Mouse (Mus musculus) lung, embryonic 14.5 days (tissue): ENCODE data around the gene Dnaja2. TPM values are rescaled to one million over a fixed set of nuclear protein-coding genes. Genes with fewer than 3 reads are reported as not detected.

Source experiments
- ATAC-seq: fragments of 200-750 bp; cut with Nextera tagmentation; 2 replicates; pipeline ENCODE4 v1.8.0; 2017; ENCODE audit warnings: mild to moderate bottlenecking, moderate TSS enrichment, moderate library complexity; ENCODE audit not compliant: insufficient read depth
- DNase-seq: peaks from one replicate; pipeline ENCODE4 v3.0.0-alpha.2; 2015
- H3K27ac ChIP-seq: fragments of 300-500 bp; sonication (generic); 2 replicates; pipeline ENCODE4 v1.5.1; 2014; ENCODE audit warnings: low read depth, mild to moderate bottlenecking, moderate library complexity
- H3K27me3 ChIP-seq: fragments of 300-500 bp; sonication (generic); 2 replicates; pipeline ENCODE4 v1.6.1; 2014; ENCODE audit warnings: low read length, control low read depth; ENCODE audit not compliant: insufficient read depth
- H3K36me3 ChIP-seq: fragments of 300-500 bp; sonication (generic); 2 replicates; pipeline ENCODE4 v1.6.1; 2014; ENCODE audit warnings: control low read depth; ENCODE audit not compliant: insufficient read depth
- H3K4me1 ChIP-seq: fragments of 300-500 bp; sonication (generic); 2 replicates; pipeline ENCODE4 v1.6.1; 2014; ENCODE audit warnings: antibody characterized with exemption, control low read depth; ENCODE audit not compliant: insufficient read depth
- H3K4me2 ChIP-seq: fragments of 300-500 bp; sonication (generic); 2 replicates; pipeline ENCODE4 v1.6.1; 2014; ENCODE audit warnings: mild to moderate bottlenecking
- H3K4me3 ChIP-seq: fragments of 300-500 bp; sonication (generic); 2 replicates; pipeline ENCODE4 v1.5.1; 2014; ENCODE audit warnings: low read depth, low read length
- H3K9ac ChIP-seq: fragments of 300-500 bp; sonication (generic); 2 replicates; pipeline ENCODE4 v1.6.1; 2014
- H3K9me3 ChIP-seq: fragments of 300-500 bp; sonication (generic); 2 replicates; pipeline ENCODE4 v1.6.1; 2016; ENCODE audit warnings: low read depth, low read length, control low read depth
- CTCF ChIP-seq: IDR thresholded peaks from 2 replicates; pipeline ENCODE4 v1.5.1; 2016; ENCODE audit warnings: antibody characterized with exemption, low read depth
- WGBS: fragments of 180-500 bp; shearing (Covaris S2); extraction: QIAGEN DNeasy Blood & Tissue Kit; methylation state at CpG from one replicate; pipeline ENCODE4 v1.1.7; 2014; 5-methylcytosine and 5-hydroxymethylcytosine counted together
- polyA plus RNA-seq: library from polyadenylated mRNA; unstranded; fragments of >200 nt; fragmentation: Nextera tagmentation; extraction: Ambion mirVana; gene quantifications from 2 replicates; pipeline ENCODE4 v1.2.1, GENCODE M21; 2014

The Dnaja2 gene
- polyA plus RNA-seq, 1 experiment from 2014 or later: 163 TPM

DNA sequence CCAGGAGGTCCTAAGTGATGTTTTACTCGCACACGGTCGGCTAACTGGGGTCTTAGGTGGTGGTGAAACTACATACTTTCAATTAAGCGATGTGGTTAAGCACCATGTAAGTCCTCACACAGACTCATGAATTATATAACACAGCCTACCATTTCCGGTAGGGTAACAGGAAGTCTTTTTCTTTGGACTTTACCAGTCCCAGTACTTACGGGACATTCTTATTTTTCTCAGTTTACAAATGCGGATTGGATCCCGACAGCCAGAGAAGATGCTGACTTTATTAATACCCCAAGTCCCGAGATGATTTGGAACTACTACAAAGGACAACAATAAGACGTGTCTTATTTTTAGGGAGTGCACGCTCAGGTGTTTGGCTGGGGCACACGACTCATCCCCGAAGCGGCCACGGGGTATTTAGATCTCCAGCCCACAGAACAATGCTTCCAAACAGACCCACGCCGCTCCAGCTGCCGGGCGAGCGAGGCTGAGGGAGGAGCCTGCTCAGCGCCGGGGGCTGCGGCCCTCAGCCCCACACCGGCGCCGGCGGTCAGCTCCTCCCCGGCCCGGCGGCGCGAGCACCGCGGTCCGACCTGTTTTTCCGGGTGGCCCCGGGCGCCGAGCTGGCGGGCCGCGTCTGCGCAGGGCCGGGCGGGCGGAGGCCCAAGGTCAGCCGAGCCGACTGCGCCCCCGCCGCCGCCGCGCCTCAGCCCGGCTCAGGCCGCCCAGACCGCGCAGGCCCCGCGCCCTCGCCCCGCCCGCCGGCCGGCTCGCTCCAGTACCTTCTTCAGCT, 558 bp downstream of the Dnaja2 start:
- H3K9ac ChIP-seq: peak overlapping the region; percentile 91
- H3K36me3 ChIP-seq: peaks cover 33% of the 10 kb centered on the region
- no peak for TF ChIP-seq CTCF
- DNase-seq (peak; percentile 42), ATAC-seq (peak; percentile 91)
- H3K9me3 ChIP-seq: no peaks in the 10 kb centered on the region
- peak overlapping the region; percentile 95 for H3K4me2 ChIP-seq
- H3K27me3 ChIP-seq: no peaks in the 10 kb centered on the region
- H3K4me3 ChIP-seq: peak overlapping the region; percentile 90
- H3K4me1 ChIP-seq: no peaks in the 10 kb centered on the region
- peak overlapping the region; percentile 93 for H3K27ac ChIP-seq
- WGBS: under 1% methylated on average over 59 of the region's 66 CpGs

DNA sequence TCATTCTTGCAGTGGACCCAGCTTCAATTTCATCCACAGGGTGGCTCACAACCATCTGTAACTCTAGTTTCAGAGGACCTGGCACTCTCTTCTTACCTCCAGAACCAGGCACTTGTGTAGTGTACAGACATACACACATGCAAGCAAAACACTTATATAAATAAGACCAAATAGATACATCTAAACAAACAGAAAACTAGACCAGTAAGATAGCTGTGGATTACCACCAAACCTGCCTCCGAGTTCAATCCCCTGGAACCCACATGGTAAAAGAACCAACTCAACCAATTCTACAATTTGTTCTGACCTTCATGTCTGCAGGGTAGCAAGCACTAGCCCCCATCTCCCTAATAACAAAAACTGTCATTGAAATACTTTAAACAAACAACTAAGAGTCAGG, 3.2 kb downstream of the Dnaja2 start:
- Histone ChIP-seq H3K4me1 (no peaks in the 10 kb centered on the region), H3K9me3 (no peaks in the 10 kb centered on the region), H3K4me2 (no peak overlapping the region), H3K4me3 (no peak overlapping the region), H3K9ac (no peak overlapping the region), H3K27ac (no peak overlapping the region), H3K27me3 (no peaks in the 10 kb centered on the region), H3K36me3 (peaks cover 58% of the 10 kb centered on the region)
- 84% methylated on average over 1 of the region's 1 CpGs for WGBS
- ATAC-seq (no peak), DNase-seq (no peak)
- no peak for TF ChIP-seq CTCF

DNA sequence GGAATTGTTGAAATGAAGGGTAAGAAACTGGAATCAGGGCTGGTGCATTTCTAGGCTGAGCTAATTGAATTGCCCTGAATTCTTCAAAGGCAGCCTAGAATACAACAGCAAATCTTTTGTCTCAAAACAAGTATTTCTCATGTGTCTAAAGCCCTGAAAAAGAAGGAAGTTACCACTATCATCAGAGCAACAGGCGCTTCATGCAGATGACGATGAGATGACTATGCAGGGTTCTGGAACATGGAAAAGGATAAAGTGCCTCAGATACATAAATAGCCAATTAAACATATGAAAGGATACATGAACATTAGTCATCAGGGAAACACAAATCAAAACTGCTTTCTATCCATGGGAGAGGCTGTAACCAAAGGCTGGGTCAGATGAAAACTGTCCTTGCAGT, 18.8 kb downstream of the Dnaja2 start:
- no peak overlapping the region for H3K4me2 ChIP-seq
- H3K4me3 ChIP-seq: no peak overlapping the region
- no peak overlapping the region for H3K9ac ChIP-seq
- no peak for TF ChIP-seq CTCF
- H3K27ac ChIP-seq: no peak overlapping the region
- 94% methylated on average over 2 of the region's 2 CpGs for WGBS
- DNase-seq: no peak
- no peak for ATAC-seq
- peaks cover 71% of the 10 kb centered on the region for H3K36me3 ChIP-seq
- H3K27me3 ChIP-seq: no peaks in the 10 kb centered on the region
- H3K9me3 ChIP-seq: no peaks in the 10 kb centered on the region
- no peaks in the 10 kb centered on the region for H3K4me1 ChIP-seq

DNA sequence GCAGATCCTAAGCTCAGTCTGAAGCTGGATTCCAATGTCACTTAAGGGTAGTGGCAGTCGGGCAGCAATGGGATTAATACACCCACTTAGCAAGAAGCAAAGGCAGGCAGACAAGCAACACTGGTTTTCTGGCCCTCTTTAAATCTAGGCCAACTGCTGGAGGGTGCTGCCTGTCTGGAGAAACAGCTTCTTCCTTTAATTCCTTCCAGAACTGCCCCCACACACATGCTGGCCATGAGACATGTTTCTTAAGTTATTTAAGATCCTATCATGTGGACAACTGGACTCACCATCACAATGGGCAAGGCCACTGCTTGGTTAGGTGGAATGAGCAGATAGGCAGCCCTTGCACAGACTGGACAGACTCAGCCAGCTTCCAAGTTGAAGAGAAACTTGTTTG, 21.0 kb downstream of the Dnaja2 start:
- TF ChIP-seq CTCF: no peak
- peaks cover 53% of the 10 kb centered on the region for H3K36me3 ChIP-seq
- WGBS: 62% methylated on average over 1 of the region's 1 CpGs

DNA sequence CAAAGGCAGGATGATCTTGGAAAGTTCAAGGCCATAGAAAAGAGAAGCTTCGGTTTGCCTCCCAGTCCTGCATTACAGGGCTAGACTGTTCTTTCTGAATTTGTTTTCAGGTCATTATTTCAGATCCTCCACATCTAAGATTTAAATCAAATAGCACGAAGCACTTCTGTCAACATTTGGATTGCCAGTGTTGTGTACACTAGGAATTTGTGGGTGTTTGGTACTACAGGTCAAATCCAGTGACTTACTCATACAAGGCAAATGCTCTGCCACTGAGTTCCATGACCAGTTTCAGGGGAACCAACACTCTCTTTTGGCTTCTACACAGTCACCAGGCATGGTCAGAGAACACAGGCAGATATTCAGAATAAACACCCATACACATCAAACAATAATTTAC, 21.7 kb downstream of the Dnaja2 start:
- no peak overlapping the region for H3K4me2 ChIP-seq
- H3K9me3 ChIP-seq: no peaks in the 10 kb centered on the region
- H3K4me1 ChIP-seq: no peaks in the 10 kb centered on the region
- H3K27ac ChIP-seq: no peak overlapping the region
- no peak overlapping the region for H3K4me3 ChIP-seq
- no peaks in the 10 kb centered on the region for H3K27me3 ChIP-seq
- peaks cover 45% of the 10 kb centered on the region for H3K36me3 ChIP-seq
- ATAC-seq: no peak
- 72% methylated on average over 2 of the region's 2 CpGs for WGBS
- H3K9ac ChIP-seq: no peak overlapping the region
- no peak for DNase-seq
- no peak for TF ChIP-seq CTCF

More for the DNA sequence above, 21.0 kb downstream of the Dnaja2 start:
- H3K4me1 ChIP-seq: no peaks in the 10 kb centered on the region
- no peaks in the 10 kb centered on the region for H3K9me3 ChIP-seq
- DNase-seq (no peak), ATAC-seq (no peak)
- no peak overlapping the region for H3K4me2 ChIP-seq
- no peak overlapping the region for H3K9ac ChIP-seq
- no peaks in the 10 kb centered on the region for H3K27me3 ChIP-seq
- no peak overlapping the region for H3K4me3 ChIP-seq
- no peak overlapping the region for H3K27ac ChIP-seq

DNA sequence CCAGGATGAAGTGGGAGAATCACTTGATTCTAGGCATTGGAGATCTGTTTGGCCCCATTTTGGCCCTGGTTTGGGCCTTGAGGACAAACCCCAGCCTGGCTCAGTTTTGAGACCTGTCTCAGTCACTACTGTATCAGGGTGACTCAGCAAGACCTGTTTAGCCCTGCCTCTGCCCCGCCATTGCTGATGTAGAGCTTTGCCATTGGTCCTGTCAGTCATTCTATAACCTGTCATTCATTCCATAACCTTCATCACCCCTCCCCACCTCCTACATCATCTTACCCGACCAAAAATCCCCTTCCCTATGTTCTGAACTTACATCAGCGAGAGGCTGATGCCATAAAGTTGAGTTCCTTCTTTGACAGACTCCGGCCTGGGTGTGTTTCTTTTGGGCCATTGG, 22.3 kb downstream of the Dnaja2 start:
- Histone ChIP-seq H3K27ac (no peak overlapping the region), H3K36me3 (peaks cover 40% of the 10 kb centered on the region), H3K27me3 (no peaks in the 10 kb centered on the region), H3K9ac (no peak overlapping the region), H3K4me1 (no peaks in the 10 kb centered on the region), H3K4me2 (no peak overlapping the region), H3K4me3 (no peak overlapping the region), H3K9me3 (no peaks in the 10 kb centered on the region)
- no peak for TF ChIP-seq CTCF
- WGBS: 81% methylated on average over 4 of the region's 4 CpGs
- DNase-seq (no peak), ATAC-seq (no peak)

DNA sequence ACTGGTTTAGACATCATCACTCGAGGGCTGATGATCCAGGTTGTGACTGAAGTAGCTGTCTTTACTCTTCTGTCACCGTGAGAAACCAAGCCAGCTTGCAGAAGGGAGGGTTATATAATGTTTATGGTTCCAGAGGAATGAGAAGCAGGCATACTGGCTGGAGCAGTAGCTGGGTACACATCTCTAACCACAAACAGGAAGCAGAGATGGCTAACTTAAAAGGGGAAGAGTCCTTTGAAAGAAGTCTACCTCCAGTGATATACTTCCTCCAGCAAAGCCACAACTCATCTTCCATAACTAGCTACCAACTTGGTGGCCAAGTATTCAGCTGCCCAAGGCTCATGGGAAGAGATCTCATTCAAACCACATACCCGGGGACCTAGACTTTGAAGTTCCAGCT, 23.7 kb downstream of the Dnaja2 start:
- Histone ChIP-seq H3K4me3 (no peak overlapping the region), H3K27me3 (no peaks in the 10 kb centered on the region), H3K4me1 (no peaks in the 10 kb centered on the region), H3K4me2 (no peak overlapping the region), H3K36me3 (peaks cover 28% of the 10 kb centered on the region), H3K9ac (no peak overlapping the region), H3K9me3 (no peaks in the 10 kb centered on the region), H3K27ac (no peak overlapping the region)
- WGBS: 79% methylated on average over 3 of the region's 3 CpGs
- no peak for TF ChIP-seq CTCF
- no peak for ATAC-seq
- no peak for DNase-seq
